Mouse (Mus musculus): ENCODE results near the gene Ostf1. TPM values are rescaled to one million over a fixed set of nuclear protein-coding genes. Genes with fewer than 3 reads are reported as not detected.
A peak's percentile ranks its signal among the peaks of the same experiment; 100 is the strongest.

Ostf1 gene
- polyA plus RNA-seq, 1 experiment from 2014 or later = 72.9 TPM

GRCm38 (mm10) chr19:18619060-18619459 is 12.6 kb downstream of the Ostf1 start:
- Histone ChIP-seq H3K4me1 (ENCODE audit: insufficient read depth) (peaks cover 3% of the 10 kb centered on the region; the same call in 1 of the 2 replicates), H3K27me3 (ENCODE audit: insufficient read depth, low read length) (no peaks in the 10 kb centered on the region), H3K4me2 (no peak overlapping the region), H3K9me3 (ENCODE audit: low read depth, low read length) (no peaks in the 10 kb centered on the region), H3K9ac (no peak overlapping the region), H3K36me3 (ENCODE audit: insufficient read depth) (no peaks in the 10 kb centered on the region), H3K27ac (ENCODE audit: low read depth) (no peak overlapping the region), H3K4me3 (ENCODE audit: low read depth, low read length) (no peak overlapping the region)
- no peak for TF ChIP-seq CTCF (IDR thresholded peaks at IDR 0.05; ENCODE audit: low read depth)
- ATAC-seq (ENCODE audit: insufficient read depth) (no peak), DNase-seq (no peak)
- 75% methylated on average over 5 of the region's 5 CpGs for WGBS

- Histone ChIP-seq H3K4me3 (ENCODE audit: low read depth, low read length) (no peak overlapping the region), H3K27me3 (ENCODE audit: insufficient read depth, low read length) (no peaks in the 10 kb centered on the region), H3K9ac (no peak overlapping the region), H3K4me1 (ENCODE audit: insufficient read depth) (peaks cover 3% of the 10 kb centered on the region; the same call in 1 of the 2 replicates), H3K9me3 (ENCODE audit: low read depth, low read length) (no peaks in the 10 kb centered on the region), H3K36me3 (ENCODE audit: insufficient read depth) (no peaks in the 10 kb centered on the region), H3K27ac (ENCODE audit: low read depth) (no peak overlapping the region), H3K4me2 (no peak overlapping the region)
- no peak for TF ChIP-seq CTCF (IDR thresholded peaks at IDR 0.05; ENCODE audit: low read depth)
- ATAC-seq (ENCODE audit: insufficient read depth) (no peak), DNase-seq (no peak)
- 100% methylated on average over 1 of the region's 1 CpGs for WGBS
Measured at GRCm38 (mm10) chr19:18617504-18617903, 14.1 kb downstream of the Ostf1 start.

- Histone ChIP-seq H3K4me2 (no peak overlapping the region), H3K27ac (ENCODE audit: low read depth) (peak overlapping the region; percentile 38; the same call in 1 of the 2 replicates)
- TF ChIP-seq CTCF (IDR thresholded peaks at IDR 0.05; ENCODE audit: low read depth) = no peak
Measured at GRCm38 (mm10) chr19:18615680-18616240, 15.9 kb downstream of the Ostf1 start.

GRCm38 (mm10) chr19:18614337-18614736 is 17.3 kb downstream of the Ostf1 start:
- WGBS = 78% methylated on average over 7 of the region's 7 CpGs
- Histone ChIP-seq H3K9ac (no peak overlapping the region), H3K36me3 (ENCODE audit: insufficient read depth) (no peaks in the 10 kb centered on the region), H3K9me3 (ENCODE audit: low read depth, low read length) (no peaks in the 10 kb centered on the region), H3K4me3 (ENCODE audit: low read depth, low read length) (no peak overlapping the region), H3K4me2 (no peak overlapping the region), H3K4me1 (ENCODE audit: insufficient read depth) (peaks cover 3% of the 10 kb centered on the region; the same call in 1 of the 2 replicates), H3K27me3 (ENCODE audit: insufficient read depth, low read length) (no peaks in the 10 kb centered on the region), H3K27ac (ENCODE audit: low read depth) (no peak overlapping the region)
- no peak for TF ChIP-seq CTCF (IDR thresholded peaks at IDR 0.05; ENCODE audit: low read depth)
- DNase-seq (no peak), ATAC-seq (ENCODE audit: insufficient read depth) (no peak)

More at GRCm38 (mm10) chr19:18615680-18616240, 15.9 kb downstream of the Ostf1 start:
- Histone ChIP-seq H3K4me1 (ENCODE audit: insufficient read depth) (peaks cover 3% of the 10 kb centered on the region; the same call in 1 of the 2 replicates), H3K27me3 (ENCODE audit: insufficient read depth, low read length) (no peaks in the 10 kb centered on the region), H3K9ac (no peak overlapping the region), H3K9me3 (ENCODE audit: low read depth, low read length) (no peaks in the 10 kb centered on the region), H3K4me3 (ENCODE audit: low read depth, low read length) (no peak overlapping the region), H3K36me3 (ENCODE audit: insufficient read depth) (no peaks in the 10 kb centered on the region)
- no peak for ATAC-seq (ENCODE audit: insufficient read depth)
- peak; percentile 26 for DNase-seq
- 59% methylated on average over 9 of the region's 9 CpGs for WGBS

- H3K4me3 ChIP-seq (ENCODE audit: low read depth, low read length) = no peak overlapping the region
- ATAC-seq (ENCODE audit: insufficient read depth) (no peak), DNase-seq (no peak)
- H3K4me2 ChIP-seq = no peak overlapping the region
- H3K36me3 ChIP-seq (ENCODE audit: insufficient read depth) = no peaks in the 10 kb centered on the region
- no peak overlapping the region for H3K27ac ChIP-seq (ENCODE audit: low read depth)
- no peaks in the 10 kb centered on the region for H3K9me3 ChIP-seq (ENCODE audit: low read depth, low read length)
- 50% methylated on average over 6 of the region's 6 CpGs for WGBS
- TF ChIP-seq CTCF (IDR thresholded peaks at IDR 0.05; ENCODE audit: low read depth) = no peak
- peaks cover 4% of the 10 kb centered on the region; the same call in 1 of the 2 replicates for H3K4me1 ChIP-seq (ENCODE audit: insufficient read depth)
- H3K27me3 ChIP-seq (ENCODE audit: insufficient read depth, low read length) = no peaks in the 10 kb centered on the region
- no peak overlapping the region for H3K9ac ChIP-seq
Measured at GRCm38 (mm10) chr19:18608975-18609374, 22.6 kb downstream of the Ostf1 start.

GRCm38 (mm10) chr19:18607907-18608306 is 23.7 kb downstream of the Ostf1 start:
- Histone ChIP-seq H3K4me3 (ENCODE audit: low read depth, low read length) (no peak overlapping the region), H3K4me1 (ENCODE audit: insufficient read depth) (peaks cover 4% of the 10 kb centered on the region; the same call in 1 of the 2 replicates), H3K4me2 (no peak overlapping the region), H3K9me3 (ENCODE audit: low read depth, low read length) (no peaks in the 10 kb centered on the region), H3K27me3 (ENCODE audit: insufficient read depth, low read length) (no peaks in the 10 kb centered on the region), H3K36me3 (ENCODE audit: insufficient read depth) (no peaks in the 10 kb centered on the region), H3K9ac (no peak overlapping the region), H3K27ac (ENCODE audit: low read depth) (no peak overlapping the region)
- TF ChIP-seq CTCF (IDR thresholded peaks at IDR 0.05; ENCODE audit: low read depth) = no peak
- 57% methylated on average over 7 of the region's 7 CpGs for WGBS
- ATAC-seq (ENCODE audit: insufficient read depth) (no peak), DNase-seq (no peak)

- WGBS = 67% methylated on average over 6 of the region's 6 CpGs
- no peaks in the 10 kb centered on the region for H3K9me3 ChIP-seq (ENCODE audit: low read depth, low read length)
- TF ChIP-seq CTCF (IDR thresholded peaks at IDR 0.05; ENCODE audit: low read depth) = no peak
- ATAC-seq (ENCODE audit: insufficient read depth) (no peak; the same call in 1 of the 2 replicates), DNase-seq (peak; percentile 34)
- no peak overlapping the region for H3K4me2 ChIP-seq
- H3K27me3 ChIP-seq (ENCODE audit: insufficient read depth, low read length) = no peaks in the 10 kb centered on the region
- H3K27ac ChIP-seq (ENCODE audit: low read depth) = no peak overlapping the region
- no peaks in the 10 kb centered on the region for H3K36me3 ChIP-seq (ENCODE audit: insufficient read depth)
- H3K4me3 ChIP-seq (ENCODE audit: low read depth, low read length) = no peak overlapping the region
- H3K9ac ChIP-seq = no peak overlapping the region
- H3K4me1 ChIP-seq (ENCODE audit: insufficient read depth) = no peaks in the 10 kb centered on the region
Measured at GRCm38 (mm10) chr19:18603011-18603410, 28.6 kb downstream of the Ostf1 start.

All from lung, embryonic 14.5 days (tissue).